Mouse (Mus musculus) lung, postnatal 0 days (tissue): Measurements from ENCODE around the gene AI467606.

ENCODE experiments used
- CTCF ChIP-seq: IDR thresholded peaks from 2 replicates; pipeline ENCODE4 v1.5.1; 2016; ENCODE audit warnings: antibody characterized with exemption, mild to moderate bottlenecking
- EP300 ChIP-seq: IDR thresholded peaks from 2 replicates; pipeline ENCODE4 v1.6.1; 2016; ENCODE audit warnings: antibody characterized with exemption, mild to moderate bottlenecking, control low read depth

GRCm38 (mm10) chr7:127111461-127111860 is 20.3 kb downstream of the AI467606 start:
- TF ChIP-seq EP300 (no peak), CTCF (peak; percentile 74)
